Mouse (Mus musculus): ENCODE data around the gene Cd247.

The Cd247 gene

DNA sequence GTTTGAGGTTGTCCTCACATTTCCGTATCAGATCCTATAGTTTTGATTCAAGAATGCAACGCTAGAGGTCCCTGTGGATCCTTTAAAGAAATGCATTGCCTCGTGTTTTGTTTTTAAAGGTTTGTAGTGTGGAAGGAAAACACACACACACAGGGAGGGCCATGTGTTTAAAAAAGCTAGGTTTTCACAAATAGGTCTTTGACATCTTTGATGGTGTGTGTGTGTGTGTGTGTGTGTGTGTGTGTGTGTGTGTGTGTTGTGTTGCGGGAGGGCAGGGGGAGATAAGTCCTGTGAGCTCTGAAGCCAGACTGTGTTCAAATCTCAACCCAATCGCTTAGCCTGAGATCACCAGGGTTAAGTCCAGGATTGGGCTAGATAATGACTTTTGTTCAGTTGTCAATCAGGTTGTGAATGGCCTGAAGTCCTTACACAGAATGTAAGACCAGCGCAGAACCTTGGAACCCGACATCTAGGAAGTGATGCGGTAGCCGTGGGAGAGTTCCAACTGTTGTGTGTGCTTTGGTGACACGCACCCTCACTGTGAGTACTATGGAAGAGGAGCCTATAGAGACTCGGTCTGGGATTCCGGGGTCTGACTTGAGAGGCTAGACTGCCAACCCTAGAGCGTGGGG lies 8.4 kb upstream of the Cd247 start:
- DNase-seq, result peak; percentile 32 to 47

DNA sequence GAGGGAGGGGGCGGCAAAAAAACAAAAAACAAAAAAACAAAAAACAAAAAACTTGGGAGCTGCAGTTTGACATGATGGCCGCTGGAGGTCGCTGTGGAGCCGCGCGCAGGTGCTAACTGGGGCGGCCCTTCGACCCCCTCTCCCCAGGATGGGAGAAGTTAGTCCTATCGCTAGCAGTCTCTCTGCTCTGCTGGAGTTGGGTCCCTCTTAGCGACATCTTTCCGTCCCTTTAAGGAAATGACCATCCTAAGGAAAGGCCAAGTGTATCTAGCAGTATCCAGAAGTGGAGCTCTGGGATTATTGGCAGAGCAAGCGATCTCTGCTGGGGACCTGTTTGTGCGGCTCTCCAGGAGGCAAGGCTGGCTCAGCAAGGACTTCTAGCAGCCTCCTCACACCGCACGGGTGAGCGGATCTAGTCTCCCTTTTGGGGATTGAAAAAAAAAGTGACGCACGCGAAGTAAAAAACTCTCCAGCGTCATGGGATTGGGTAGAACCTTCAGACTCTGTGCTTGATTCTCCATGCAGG lies 7.8 kb upstream of the Cd247 start:
- peak; percentile 53 to 63 for DNase-seq

DNA sequence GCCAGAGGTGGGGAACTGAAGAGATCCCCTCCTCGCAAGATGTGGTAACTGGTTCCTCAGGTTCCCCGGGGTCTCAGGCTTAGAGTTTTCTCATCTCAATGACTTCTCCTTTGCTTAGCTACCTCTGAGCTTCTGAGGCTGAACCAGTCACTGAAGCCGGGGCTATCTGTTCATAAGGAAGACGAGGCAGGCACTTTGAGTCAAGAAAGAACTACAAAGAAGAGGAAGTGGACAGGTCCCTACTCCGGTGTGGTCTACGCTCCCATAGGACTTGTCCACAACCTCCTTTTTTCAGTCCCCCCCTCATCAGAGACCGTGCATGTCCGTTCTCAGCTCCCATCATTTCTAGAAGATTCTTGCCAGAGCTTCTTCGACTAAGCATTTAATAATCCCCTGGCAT lies 7.1 kb upstream of the Cd247 start:
- no peak for DNase-seq

DNA sequence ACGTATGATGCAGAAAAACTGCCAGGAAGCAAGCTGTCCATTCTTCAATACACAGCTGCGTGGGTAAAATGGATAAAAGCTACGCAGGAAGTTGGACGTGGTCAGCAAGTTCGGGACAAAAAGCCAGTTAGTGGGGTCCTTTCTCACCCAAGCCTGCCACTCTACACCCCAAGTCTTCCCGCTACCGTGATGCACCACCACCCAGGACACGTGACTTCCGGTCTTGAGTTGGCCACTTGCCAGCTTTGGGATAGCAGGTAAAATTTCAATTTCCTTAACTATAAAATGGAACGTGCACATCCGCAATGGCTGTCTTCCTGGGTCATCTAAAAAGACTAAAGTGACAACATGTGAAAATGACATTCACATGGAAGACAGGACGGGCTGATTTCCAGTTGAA lies 6.6 kb upstream of the Cd247 start:
- no peak for DNase-seq

DNA sequence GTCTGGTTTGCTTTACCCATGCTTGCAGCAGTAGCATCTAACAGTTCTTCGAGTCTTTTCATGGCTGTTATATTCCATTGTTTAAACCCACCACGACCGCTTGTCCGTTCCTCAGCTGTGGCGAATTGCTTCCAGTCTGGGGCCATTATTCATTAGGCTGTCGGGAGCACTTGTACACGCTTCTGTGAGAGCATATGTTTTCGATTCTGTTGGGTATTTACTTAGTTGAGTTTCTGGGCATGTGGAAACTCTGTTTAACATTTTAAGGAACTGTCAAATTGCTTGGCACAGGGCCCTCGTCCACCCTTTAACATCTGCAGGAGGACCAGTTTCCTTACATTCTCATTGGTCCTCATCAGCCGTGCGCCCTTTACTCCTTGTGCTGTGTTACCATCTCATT lies 2.2 kb upstream of the Cd247 start:
- DNase-seq, result peak; percentile 10 to 21

DNA sequence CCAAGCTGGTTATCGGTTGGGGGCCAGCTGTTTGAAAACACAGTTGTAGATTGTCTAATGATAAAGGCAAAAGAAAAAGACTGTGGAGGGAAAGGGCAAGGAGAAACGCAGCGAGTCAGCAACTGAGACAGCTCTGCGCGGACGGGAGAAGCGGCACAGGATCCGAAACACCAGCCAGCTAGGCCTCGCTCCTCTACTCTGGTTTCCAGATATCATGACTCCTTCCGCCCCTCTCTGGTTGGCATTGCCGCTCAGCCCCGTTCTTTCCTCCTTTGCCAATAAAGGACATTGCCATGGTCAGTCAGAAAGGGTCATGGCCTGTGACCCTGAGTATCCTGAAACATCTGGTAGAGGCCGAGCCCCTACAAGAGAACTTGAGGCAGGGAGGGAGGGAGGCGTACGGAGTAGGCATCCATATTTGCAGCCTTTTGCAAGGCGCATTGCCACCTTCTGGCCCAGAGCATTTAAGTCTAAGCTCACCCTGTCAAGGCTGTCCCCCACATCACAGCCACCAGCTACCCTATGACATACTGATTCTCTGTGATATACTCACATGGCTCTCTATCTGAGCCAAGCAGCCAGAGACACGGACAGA lies 682 bp downstream of the Cd247 start:
- no peak for DNase-seq

DNA sequence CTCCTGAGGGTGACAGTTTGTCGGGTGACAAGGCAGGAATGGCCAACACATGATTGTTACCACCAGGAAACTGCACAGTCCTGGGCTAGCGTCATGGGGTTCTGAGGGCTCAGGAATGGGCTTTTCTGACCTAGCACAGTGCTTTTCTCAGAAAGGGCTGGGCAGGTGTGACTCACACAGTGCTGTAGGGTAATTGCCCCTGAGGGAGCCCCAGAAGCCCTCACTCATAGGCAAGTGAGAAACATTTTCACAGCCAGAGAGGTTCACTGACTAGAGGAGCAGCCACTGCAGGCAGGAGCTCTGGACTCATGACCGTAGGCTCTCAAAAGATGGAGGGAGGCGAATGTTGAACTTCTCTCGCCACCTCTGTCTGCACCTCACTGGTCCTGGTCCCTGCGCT lies 1.5 kb downstream of the Cd247 start:
- DNase-seq, result no peak

DNA sequence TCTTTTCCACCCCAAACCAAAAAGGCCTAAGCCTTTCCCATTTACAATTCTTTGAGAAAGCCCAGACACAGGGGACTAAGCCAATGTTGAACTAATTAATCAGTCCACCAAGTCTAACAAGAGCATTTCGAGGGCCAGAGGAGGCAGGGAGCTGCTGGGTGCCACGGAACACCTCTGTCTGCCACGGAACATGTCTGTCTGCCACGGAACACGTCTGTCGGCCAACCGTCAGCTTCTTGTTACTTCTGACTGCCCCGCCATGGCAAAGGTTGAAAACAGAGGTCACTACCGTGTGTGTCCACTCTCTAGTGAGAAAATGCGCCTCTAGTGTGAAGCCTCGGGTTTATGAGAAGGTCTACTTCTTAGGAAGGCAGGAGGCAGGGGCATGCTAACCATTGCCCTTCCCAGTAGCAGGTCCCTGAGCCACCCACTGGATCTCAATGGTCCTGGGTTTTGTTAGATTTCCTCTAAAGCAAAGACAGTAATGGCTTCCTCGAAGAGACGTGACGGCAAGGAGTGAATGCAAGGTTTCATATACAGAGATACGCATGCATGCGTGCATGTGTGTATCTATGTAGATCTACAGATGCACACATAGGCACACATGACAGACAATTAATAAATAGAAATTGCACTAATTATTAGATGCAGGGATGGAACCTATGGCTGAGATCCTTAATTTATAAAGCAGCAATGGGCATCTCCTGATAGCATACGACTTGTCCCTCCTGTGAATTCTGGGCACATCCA lies 2.2 kb downstream of the Cd247 start:
- no peak for DNase-seq

DNA sequence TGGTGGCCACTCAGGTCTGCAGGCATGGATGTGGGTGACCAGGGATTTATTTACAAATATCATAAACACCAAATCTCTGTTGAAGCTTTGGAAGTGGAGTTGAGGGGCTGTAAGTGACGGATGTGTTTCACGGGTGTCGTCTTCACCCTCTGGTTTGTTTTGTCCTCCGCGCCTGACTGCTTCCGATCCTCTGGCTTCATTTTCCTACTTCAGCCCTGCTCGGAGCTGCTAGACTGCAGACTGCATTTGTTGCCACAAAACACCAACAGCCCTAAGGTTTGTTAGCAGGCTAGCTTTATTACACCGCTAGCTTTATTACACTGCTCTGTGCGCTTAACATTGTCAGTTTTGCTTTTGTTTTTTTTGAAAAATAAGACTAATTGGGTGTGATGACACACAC lies 2.9 kb downstream of the Cd247 start:
- DNase-seq, result no peak

DNA sequence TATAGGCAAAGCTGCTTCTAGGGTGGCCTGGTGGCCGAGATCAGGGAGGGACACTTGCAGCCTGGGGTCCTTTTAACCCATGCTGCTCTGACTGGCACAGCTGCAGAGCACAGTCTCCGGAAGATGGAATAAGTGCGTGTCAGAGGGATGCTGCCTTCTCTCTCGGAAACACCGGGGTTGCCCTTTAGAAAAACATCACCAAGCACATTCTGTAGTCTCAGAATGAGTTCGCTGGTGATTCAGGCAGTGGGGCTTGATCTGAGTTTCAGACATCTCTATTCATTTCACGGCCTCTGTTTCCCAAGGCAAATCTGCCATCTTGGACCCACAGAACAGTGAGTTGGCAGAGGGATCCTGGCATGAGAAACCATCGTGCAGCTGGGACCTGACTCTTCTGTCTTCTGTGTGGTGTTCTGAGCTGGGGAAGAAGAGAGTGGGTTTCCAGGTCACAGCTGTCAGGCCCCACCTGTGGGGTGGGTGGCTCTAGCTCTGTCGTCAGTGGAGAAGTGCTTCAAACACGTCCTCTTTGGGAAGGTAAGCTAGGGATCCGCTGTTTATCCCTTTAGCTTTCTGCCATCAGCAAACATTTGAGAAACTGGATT lies 13.3 kb downstream of the Cd247 start:
- DNase-seq, result peak; percentile 59 to 67

DNA sequence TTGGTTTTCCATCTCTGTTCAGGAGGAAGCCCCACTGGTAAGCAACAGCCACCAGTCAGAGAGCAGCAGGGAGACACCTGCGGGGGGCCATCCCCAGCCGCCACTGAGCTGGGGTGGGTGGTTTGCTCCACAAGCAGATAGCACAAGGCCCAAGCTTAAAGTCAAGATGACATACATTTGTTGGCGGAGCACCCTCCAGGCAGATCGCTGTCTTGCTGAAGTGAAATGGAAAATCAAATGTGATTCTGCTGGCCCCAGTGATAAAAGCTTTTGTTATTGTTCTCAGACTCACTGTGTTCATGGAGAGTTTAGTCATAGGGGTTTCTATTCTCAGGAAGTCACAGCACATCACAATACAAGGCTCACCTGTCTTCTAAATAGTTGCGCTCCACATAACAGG lies 14.6 kb downstream of the Cd247 start:
- no peak for DNase-seq

DNA sequence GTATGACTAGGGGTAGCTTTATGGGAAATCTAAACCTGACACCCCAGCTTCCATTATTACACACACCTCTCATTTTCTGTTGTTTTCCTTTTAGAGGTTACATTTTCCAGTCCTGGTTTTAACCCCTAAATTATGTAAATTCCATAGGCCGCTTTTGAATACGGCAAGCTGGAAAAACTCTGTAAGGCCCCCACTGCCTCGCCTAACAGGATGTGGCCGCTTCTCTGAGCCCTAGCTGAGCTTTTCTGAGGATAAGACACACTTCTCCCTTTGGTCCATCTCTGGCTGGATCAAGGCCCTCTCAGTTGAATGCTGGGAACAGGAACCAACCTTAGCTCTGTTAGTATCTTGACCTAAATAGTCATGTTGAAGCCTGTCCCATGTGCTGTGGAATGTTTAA lies 15.7 kb downstream of the Cd247 start:
- DNase-seq, result no peak

DNA sequence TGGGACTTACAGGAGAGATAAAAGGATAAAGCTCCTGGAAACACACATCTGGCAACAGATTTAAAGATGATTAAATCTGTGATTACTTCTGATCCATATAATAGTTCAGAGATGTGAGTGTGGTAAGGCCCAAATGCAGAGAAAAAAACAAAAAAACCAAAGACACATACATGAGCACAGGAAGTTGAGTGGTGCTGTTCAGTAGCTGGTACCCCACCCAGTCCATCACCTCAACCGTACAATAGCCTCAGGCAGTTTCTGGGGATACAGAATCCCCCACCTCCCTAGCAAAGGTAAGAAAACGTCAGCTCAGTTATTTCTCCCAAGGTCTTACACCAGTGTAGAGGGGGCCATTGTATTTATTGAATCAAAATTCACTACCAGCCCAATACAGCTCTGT lies 22.2 kb downstream of the Cd247 start:
- DNase-seq, result no peak

DNA sequence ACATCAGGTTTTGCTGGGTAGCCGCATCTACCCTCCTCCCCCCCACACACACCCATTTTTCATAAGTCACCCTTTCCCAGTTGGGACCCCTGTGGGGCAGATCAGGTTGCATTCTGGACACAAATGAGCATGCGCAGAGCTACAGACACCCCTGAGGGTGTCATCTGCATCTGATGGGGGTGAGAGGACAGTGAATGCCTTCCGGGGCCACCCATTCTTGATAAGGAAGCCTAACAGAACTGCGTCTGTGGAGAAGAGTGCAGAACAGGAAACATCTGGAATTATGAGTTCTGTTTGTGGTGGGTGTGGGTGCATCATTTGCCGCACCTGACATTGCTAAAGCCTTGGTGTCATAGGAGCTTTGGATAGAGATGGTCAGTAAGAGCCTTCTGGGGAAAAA lies 22.7 kb downstream of the Cd247 start:
- DNase-seq, result no peak

DNA sequence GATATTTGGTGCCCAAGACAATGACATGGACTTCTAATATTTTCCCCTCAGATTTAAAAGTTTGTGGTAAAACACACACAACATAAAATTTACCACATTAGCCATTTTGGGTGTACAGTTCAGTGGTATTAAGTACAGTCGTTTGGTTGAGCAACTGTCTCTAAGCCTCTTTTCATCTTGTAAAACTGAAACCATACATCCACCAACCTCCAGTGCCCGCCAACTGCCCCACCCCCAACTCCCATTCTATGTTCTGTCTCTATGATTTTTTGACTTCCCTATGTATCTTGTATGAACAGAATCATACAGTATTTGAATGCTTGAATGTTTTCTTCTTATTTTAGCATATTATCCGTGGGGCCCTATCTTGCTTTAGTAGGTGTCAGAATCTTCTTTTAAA lies 24.3 kb downstream of the Cd247 start:
- DNase-seq, result no peak

DNA sequence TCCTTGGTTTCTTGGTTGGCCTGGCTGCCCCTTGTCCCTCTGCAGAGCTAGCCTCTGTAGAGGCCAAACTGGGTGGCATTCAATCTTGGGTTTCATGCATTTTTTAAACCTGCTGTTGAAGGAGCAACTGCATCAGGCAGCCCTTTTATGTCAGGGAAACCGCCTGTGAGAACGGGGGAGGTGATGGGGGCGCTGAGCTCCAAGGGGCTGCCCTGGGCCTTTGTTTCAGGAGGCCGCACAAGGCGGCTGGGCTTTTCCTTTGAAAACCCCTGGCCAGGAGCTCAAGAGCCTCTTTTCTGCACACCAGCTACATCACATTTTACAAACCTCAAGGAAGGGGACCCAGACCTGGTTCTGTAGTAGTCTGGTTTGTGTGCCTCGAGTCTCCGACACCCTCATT lies 25.6 kb downstream of the Cd247 start:
- no peak for DNase-seq

DNA sequence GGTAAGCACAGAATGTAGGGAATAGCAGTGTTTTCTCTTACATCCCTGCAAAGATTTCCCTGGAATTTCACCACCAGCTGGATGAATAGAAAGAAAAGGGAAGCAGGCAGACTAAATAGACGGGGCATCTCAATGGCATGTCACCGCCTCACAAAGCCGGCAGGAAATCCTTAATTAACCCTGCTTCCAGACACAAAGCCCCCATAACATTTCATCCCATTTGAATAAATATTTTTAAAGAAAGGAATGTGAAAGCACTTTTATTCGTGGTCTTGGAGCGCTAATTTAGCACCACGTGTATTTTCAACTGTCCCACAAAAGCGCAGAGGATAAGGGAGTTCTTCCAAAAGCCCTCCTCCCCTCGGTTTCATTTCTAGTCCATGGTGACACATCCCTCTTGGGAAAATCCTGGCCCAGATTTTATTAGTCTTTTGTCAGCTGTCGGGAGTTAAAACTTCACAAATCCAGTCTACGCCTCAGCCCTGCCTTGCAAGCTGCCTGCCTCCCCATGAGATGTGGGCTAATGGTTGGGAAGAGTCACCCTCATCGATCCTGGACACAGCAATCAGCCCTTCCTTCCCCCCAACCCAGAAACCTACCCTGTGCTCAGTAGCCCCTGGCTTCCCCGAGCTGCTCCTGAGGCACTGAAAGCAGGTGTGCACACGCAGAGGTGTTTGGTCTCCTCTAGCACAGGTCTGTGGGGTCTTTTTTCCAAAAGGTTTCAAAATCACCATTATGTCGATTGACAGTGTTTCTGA lies 26.2 kb downstream of the Cd247 start:
- no peak for DNase-seq

DNA sequence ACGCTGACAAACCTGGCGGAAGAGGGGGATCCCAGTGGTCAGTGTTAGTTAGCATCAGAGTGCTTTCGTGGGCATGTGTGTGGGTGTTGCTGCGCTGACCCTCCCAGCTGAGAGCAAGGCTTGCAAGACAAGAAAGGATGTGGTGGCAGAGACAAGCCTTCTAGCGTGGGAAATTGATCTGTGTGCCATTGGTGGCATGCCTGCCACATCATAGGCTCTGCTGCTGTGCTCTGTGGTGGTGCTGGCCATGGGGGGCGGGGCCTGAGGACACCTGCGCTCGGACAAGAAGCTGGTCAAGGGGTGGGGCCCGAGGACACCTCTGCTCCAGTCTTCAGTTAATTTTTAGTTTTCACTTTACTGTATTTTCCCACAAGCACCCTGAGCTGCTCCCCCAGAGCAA lies 27.9 kb downstream of the Cd247 start:
- no peak for DNase-seq

DNA sequence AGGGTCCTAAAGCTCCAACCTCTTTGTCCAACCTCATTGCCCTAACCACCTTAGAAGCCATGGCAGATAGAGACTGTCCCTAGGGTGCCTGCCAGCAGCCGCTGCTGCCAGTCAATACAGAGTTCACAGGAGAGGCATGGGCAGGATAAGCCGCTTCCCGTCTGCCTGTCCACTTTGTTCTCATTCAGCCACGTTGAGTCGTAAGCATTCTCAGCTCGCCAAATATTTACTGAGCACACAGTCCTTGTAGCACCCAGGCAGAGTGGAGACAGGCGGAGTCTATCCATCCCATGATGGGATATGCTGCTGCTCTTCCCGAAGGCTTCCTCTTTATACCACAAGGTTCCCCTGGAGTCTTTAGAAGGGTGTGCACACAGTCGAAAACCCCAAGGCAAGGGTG lies 28.8 kb downstream of the Cd247 start:
- DNase-seq, result peak in 1 of 2 experiments; percentile 13

DNA sequence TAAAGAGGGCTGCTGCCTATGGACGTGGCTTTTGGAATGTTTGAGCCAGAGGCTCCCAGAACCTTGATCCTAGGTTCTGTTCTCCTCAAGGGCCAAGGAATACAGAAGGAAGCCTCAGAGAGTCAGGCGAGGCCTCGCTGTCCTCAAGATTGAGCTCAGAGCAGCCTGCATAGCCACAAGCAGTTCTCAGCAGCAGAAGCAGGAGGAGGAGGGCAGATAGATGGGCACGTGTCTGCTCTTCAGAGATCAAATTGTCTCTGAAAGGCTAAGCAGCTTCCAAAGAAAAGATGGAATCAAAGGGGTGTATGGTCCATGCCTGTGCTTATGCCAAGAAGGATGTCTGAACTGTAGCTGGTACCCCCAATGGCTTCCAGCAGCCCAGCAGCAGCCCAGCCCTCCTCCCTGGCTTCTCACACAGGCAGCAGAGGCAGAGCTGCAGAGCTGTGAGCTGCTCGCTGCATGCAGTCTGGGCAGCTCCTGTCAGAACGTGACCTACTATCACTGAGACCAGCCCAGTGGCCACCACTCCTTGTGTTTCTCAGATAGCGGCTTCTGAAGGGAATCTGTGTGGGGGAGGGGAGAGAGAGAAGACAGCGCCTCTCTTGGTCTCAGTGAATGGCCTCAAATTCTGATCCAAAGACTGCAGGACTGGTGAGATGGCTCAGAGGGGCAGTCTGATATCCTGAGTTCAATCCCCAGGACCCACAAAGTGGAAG lies 29.8 kb downstream of the Cd247 start:
- no peak for DNase-seq

DNA sequence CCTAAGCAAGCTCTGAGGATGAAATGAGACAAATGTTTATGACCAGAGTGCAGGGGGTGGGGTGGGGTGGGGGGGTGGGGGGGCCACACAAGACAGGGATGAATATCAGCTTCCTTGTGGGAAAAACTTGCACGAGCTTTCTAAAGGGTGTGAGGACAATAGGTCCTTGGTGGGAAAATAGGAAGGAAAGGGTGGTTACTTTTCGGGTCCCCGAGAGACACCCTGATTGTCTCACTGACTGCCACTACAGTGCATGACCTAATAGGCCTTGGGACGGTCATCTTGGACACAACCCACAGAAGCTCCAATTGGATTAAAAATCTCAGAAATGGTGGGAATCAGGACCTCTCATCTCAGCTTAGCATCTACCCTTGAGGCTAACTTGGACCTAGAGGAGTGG lies 30.7 kb downstream of the Cd247 start:
- no peak for DNase-seq

DNA sequence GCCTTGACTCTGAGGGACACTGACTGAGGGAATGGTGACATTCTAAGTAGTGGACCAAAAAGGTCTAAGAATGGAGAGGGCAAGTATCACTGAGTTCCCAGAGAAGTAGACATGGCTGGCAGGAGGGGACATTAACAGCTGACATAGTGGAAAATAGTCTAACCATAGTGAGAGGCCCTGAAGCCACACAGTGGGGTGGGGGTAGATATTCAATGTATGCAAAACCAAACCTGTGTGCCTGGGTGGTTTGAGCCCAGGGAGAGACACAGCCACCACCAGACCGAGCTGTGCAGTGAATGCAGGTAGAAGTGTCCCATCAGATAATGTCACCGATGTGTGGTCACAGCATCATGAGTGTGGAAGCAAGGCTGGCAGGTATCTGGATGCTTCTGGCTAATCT lies 33.5 kb downstream of the Cd247 start:
- DNase-seq, result no peak
